Mouse (Mus musculus): ENCODE measurements around the gene Hps6. TPM values are rescaled to one million over a fixed set of nuclear protein-coding genes. Genes with fewer than 3 reads are reported as not detected.

Gene Hps6
- polyA plus RNA-seq, 1 experiment from 2014 or later, result 3.0 TPM

DNA sequence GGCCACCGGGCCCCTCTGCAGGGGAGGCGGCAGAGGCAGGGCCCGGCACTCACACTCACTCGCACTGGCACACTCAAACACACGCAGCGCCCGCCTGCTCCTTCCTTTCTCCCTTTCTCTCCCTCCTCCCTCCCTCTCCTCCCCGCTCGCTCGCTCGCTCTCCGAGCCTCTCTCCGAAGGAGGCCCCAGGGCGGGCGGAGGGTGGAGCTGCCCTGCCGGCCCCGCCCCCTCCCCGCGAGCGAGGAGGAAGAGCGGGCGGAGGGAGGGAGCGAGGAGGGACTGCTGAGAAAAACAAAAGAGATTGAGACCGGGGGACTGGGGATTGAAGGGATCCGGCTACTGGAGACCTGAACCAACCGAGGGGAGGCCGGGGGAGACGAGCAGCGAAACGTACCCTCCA lies 36.2 kb downstream of the Hps6 start:
- peak overlapping the region; percentile 89 for H3K9ac ChIP-seq (ENCODE audit: low read depth, low read length)
- H3K4me1 ChIP-seq (ENCODE audit: control insufficient read depth, insufficient read depth, low read length), result peaks cover 64% of the 10 kb centered on the region
- H3K27ac ChIP-seq (ENCODE audit: low read depth, low read length), result peak overlapping the region; percentile 96
- H3K4me2 ChIP-seq, result peak overlapping the region; percentile 84
- H3K9me3 ChIP-seq (replicated peaks; ENCODE audit: control insufficient read depth, low read length), result no peaks in the 10 kb centered on the region
- H3K27me3 ChIP-seq (ENCODE audit: control insufficient read depth, insufficient read depth, low read length), result no peaks in the 10 kb centered on the region
- peak; percentile 71 for ATAC-seq (replicated peaks; ENCODE audit: insufficient number of reproducible peaks, low FRiP score, low TSS enrichment)
- 2% methylated on average over 18 of the region's 30 CpGs for WGBS (ENCODE audit: insufficient replicate concordance)
- H3K4me3 ChIP-seq (ENCODE audit: low read depth, low read length), result peak overlapping the region; percentile 79
- H3K36me3 ChIP-seq (ENCODE audit: control insufficient read depth, insufficient read depth, low read length), result peaks cover 17% of the 10 kb centered on the region

DNA sequence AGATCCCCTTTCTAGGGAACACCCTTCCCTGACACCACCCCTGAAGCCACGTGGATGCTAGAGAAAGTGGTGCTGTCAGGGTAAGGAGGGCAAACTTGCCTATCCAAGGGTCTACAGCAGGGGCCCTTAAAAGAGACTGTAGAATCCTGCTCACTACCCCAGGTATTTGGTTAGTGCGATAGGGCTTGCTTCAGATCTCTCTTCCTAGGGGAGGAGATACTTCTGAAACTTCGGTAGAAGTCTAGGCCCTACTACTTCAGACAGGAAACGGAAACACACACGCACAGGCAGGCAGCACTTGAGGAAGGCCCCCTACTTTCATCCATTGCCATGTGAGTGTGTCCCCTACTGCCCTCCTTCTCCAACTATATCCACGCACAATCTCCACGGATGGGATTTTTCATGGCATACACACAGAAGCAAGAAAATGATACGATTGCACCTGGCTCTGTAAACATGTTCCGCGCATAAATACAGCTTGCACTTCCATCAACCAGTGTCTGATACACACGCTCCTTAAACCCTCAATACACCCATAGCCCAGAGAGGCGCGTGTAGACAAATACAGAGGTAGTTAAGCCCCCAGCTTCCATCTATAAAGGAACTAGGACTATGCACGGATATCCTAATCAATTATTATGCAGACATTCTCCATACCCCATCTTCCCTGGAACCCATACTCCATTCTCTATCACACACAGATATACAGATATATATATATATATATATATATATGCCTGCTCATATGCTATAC lies 37.0 kb downstream of the Hps6 start:
- H3K9me3 ChIP-seq (replicated peaks; ENCODE audit: control insufficient read depth, low read length), result no peaks in the 10 kb centered on the region
- peak overlapping the region; percentile 96 for H3K27ac ChIP-seq (ENCODE audit: low read depth, low read length)
- H3K9ac ChIP-seq (ENCODE audit: low read depth, low read length), result peak overlapping the region; percentile 89
- peak overlapping the region; percentile 79 for H3K4me3 ChIP-seq (ENCODE audit: low read depth, low read length)
- H3K27me3 ChIP-seq (ENCODE audit: control insufficient read depth, insufficient read depth, low read length), result no peaks in the 10 kb centered on the region
- WGBS (ENCODE audit: insufficient replicate concordance), result 44% methylated on average over 14 of the region's 14 CpGs
- no peak for ATAC-seq (replicated peaks; ENCODE audit: insufficient number of reproducible peaks, low FRiP score, low TSS enrichment)
- H3K4me2 ChIP-seq, result peak overlapping the region; percentile 84
- H3K4me1 ChIP-seq (ENCODE audit: control insufficient read depth, insufficient read depth, low read length), result peaks cover 64% of the 10 kb centered on the region
- H3K36me3 ChIP-seq (ENCODE audit: control insufficient read depth, insufficient read depth, low read length), result peaks cover 9% of the 10 kb centered on the region

DNA sequence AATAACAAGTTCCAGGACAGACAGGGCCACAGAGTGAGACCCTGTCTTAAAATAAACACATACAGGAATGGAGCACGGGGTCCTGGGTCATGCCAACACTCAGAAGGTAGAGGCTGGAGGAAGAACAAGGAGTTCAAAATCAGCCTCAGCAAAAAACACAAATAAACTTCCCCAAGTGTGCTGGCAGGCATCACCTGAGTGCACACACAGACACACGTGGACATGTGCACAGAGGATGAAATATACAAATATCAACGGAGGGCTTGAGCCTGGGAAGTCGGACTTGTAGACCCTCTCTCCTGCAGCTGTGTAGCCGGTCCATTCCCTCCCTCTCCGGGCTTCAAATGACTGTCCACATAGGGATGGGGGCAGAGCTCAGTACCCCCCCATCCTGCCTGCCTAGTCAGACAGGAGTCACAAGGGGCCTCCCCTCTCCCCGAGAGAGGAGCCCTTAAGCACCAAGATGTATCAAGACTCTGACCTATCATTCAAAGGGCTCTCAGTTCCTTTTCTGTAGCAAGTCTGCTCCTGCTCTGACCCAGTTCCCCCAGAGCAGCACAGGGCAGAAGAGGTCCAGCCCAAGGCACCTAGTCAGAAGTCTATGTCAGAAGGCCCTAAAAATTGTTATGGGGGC lies 38.1 kb downstream of the Hps6 start:
- no peaks in the 10 kb centered on the region for H3K27me3 ChIP-seq (ENCODE audit: control insufficient read depth, insufficient read depth, low read length)
- peak overlapping the region; percentile 77 for H3K9ac ChIP-seq (ENCODE audit: low read depth, low read length)
- no peak for ATAC-seq (replicated peaks; ENCODE audit: insufficient number of reproducible peaks, low FRiP score, low TSS enrichment)
- H3K9me3 ChIP-seq (replicated peaks; ENCODE audit: control insufficient read depth, low read length), result no peaks in the 10 kb centered on the region
- peaks cover 73% of the 10 kb centered on the region for H3K4me1 ChIP-seq (ENCODE audit: control insufficient read depth, insufficient read depth, low read length)
- H3K27ac ChIP-seq (ENCODE audit: low read depth, low read length), result peak overlapping the region; percentile 96
- WGBS (ENCODE audit: insufficient replicate concordance), result 28% methylated on average over 7 of the region's 7 CpGs
- peak overlapping the region; percentile 84 for H3K4me2 ChIP-seq
- no peaks in the 10 kb centered on the region for H3K36me3 ChIP-seq (ENCODE audit: control insufficient read depth, insufficient read depth, low read length)
- H3K4me3 ChIP-seq (ENCODE audit: low read depth, low read length), result peak overlapping the region; percentile 96

DNA sequence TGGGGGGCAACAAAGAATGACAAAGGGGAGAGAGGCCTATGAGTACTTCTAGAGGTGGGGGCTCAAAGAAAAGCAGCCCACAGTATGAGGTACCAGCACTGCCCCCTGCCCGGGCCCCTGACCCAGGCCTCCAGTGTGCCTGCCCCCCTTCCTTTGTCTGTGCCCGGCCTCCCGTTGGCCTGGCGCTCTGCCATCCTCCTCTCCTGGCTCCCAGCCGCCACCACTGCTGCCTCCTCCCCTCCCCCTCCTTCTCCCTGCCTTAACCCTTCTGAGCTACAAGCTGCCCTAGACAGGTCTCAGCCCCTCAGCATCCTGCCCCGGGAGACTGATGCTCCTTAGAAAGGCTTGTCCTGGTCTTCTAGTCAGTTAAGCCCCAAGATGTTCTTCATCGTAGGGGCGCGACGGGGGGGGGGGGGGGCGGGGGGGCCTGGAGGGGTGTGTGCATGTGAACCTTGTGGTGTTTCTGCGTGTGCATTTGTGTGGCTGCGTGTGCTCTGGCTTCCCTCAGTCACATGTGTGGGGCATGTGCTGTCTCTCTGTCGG lies 38.7 kb downstream of the Hps6 start:
- Histone ChIP-seq H3K27ac (ENCODE audit: low read depth, low read length) (peak overlapping the region; percentile 96), H3K4me2 (peak overlapping the region; percentile 84), H3K9me3 (replicated peaks; ENCODE audit: control insufficient read depth, low read length) (no peaks in the 10 kb centered on the region), H3K9ac (ENCODE audit: low read depth, low read length) (peak overlapping the region; percentile 77), H3K4me1 (ENCODE audit: control insufficient read depth, insufficient read depth, low read length) (peaks cover 77% of the 10 kb centered on the region), H3K27me3 (ENCODE audit: control insufficient read depth, insufficient read depth, low read length) (no peaks in the 10 kb centered on the region), H3K4me3 (ENCODE audit: low read depth, low read length) (peak overlapping the region; percentile 96), H3K36me3 (ENCODE audit: control insufficient read depth, insufficient read depth, low read length) (no peaks in the 10 kb centered on the region)
- peak; percentile 18; the same call in 1 of the 2 replicates for ATAC-seq (replicated peaks; ENCODE audit: insufficient number of reproducible peaks, low FRiP score, low TSS enrichment)
- 0% methylated on average over 10 of the region's 14 CpGs for WGBS (ENCODE audit: insufficient replicate concordance)

DNA sequence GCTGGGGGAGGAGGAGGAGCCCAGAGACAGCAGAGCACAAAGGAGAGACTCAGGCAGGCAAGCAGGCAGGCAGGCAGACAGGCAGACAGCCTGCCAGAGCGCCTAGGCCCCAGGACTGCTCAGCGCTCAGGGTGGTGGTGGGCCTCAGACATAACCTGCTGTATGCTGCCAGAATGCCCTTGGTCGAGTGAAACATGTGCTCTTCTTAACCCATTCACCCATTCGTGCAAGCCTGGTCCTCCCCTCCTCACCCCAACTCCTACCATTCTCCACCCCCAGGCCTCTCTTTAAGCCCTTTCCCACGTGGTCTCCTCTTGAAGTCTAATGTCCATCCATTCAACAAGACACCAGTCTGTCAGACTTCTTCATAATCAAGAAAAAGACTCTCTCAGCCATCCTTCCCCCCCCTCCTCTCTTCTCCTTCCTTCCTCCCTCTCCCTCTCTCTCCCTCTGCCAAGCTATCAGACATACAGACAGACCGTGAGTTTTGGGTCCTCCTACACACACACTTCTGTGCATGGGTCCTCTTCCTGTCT lies 39.2 kb downstream of the Hps6 start:
- Histone ChIP-seq H3K36me3 (ENCODE audit: control insufficient read depth, insufficient read depth, low read length) (no peaks in the 10 kb centered on the region), H3K4me3 (ENCODE audit: low read depth, low read length) (peak overlapping the region; percentile 96), H3K9me3 (replicated peaks; ENCODE audit: control insufficient read depth, low read length) (no peaks in the 10 kb centered on the region), H3K27me3 (ENCODE audit: control insufficient read depth, insufficient read depth, low read length) (no peaks in the 10 kb centered on the region), H3K4me2 (peak overlapping the region; percentile 84), H3K4me1 (ENCODE audit: control insufficient read depth, insufficient read depth, low read length) (peaks cover 72% of the 10 kb centered on the region), H3K27ac (ENCODE audit: low read depth, low read length) (peak overlapping the region; percentile 96), H3K9ac (ENCODE audit: low read depth, low read length) (peak overlapping the region; percentile 77)
- no peak for ATAC-seq (replicated peaks; ENCODE audit: insufficient number of reproducible peaks, low FRiP score, low TSS enrichment)
- WGBS (ENCODE audit: insufficient replicate concordance), result 7% methylated on average over 6 of the region's 6 CpGs

DNA sequence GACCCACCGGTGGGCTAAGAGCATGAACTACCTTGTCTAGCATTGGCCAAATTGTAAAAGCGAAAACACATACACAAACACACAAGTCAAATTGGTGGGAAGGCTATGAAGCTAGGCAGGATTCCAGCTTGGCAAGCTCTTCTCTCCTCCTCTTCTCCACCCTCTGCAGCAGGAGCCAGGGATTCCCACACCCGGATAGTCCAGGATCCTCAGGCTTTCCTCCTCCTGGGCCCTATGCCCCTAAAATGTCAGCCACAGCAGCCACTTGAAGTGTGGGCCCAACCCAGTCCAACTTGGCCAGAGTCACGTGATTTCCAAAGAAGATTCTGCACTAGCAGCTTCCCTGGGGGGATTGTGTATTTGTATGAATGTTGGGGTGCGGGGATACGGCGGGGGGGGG lies 40.1 kb downstream of the Hps6 start:
- ATAC-seq (replicated peaks; ENCODE audit: insufficient number of reproducible peaks, low FRiP score, low TSS enrichment), result no peak
- H3K9ac ChIP-seq (ENCODE audit: low read depth, low read length), result peak overlapping the region; percentile 96; the same call in 1 of the 2 replicates
- H3K27me3 ChIP-seq (ENCODE audit: control insufficient read depth, insufficient read depth, low read length), result no peaks in the 10 kb centered on the region
- peaks cover 63% of the 10 kb centered on the region for H3K4me1 ChIP-seq (ENCODE audit: control insufficient read depth, insufficient read depth, low read length)
- peak overlapping the region; percentile 96 for H3K4me3 ChIP-seq (ENCODE audit: low read depth, low read length)
- no peaks in the 10 kb centered on the region for H3K9me3 ChIP-seq (replicated peaks; ENCODE audit: control insufficient read depth, low read length)
- H3K27ac ChIP-seq (ENCODE audit: low read depth, low read length), result peak overlapping the region; percentile 98
- no peaks in the 10 kb centered on the region for H3K36me3 ChIP-seq (ENCODE audit: control insufficient read depth, insufficient read depth, low read length)
- 72% methylated on average over 7 of the region's 7 CpGs for WGBS (ENCODE audit: insufficient replicate concordance)
- peak overlapping the region; percentile 84 for H3K4me2 ChIP-seq

DNA sequence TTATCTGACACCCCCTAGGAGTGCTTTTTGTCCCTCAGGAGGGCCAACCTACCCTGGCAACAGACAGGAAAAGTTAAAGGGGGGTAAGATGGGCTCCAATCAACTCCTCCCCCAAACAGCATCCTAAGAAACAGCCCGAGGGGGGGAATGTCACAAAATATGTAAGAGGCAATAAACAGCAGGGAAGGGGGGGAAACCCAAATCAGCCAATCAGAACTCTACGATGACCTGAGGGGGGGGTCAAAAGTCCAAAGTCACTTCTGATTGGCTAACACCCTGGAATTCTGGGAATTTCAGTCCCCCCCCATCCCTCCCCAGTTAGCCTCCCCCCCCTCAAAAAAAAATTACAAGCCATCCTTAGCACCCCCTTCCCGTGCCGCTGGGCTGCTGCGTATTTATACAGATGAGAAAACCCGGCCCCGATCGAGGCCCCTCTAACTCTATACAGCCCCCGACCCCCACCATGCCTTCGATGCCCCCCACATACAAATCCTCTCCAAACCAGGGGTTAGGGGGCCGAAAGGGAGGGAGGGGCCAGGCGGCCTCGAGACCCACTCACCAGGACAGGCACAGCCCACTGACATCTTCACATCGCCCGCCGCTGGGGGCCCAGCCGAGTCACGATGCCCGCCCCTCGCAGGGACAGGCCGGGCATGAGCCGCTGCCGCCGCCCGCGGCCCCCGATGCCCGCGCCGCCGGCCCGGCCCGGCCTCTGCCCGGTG lies 41.1 kb downstream of the Hps6 start, which contains the start of gene Pprc1:
TSS of gene Pprc1 (plus strand) at position 616 of the 722 bp plus-strand sequence.
- no peaks in the 10 kb centered on the region for H3K9me3 ChIP-seq (replicated peaks; ENCODE audit: control insufficient read depth, low read length)
- peak within 1 kb of the TSS; percentile 84 for H3K4me2 ChIP-seq
- H3K9ac ChIP-seq (ENCODE audit: low read depth, low read length), result peak within 1 kb of the TSS; percentile 96
- peak within 1 kb of the TSS; percentile 96 for H3K4me3 ChIP-seq (ENCODE audit: low read depth, low read length)
- peaks cover 58% of the 10 kb centered on the region for H3K4me1 ChIP-seq (ENCODE audit: control insufficient read depth, insufficient read depth, low read length)
- 0% methylated on average over 30 of the region's 34 CpGs for WGBS (ENCODE audit: insufficient replicate concordance)
- 0 out of 2 replicates have a peak, but pooled peaks have one; percentile 0 for ATAC-seq (replicated peaks; ENCODE audit: insufficient number of reproducible peaks, low FRiP score, low TSS enrichment)
- H3K36me3 ChIP-seq (ENCODE audit: control insufficient read depth, insufficient read depth, low read length), result no peaks in the 10 kb centered on the region
- no peaks in the 10 kb centered on the region for H3K27me3 ChIP-seq (ENCODE audit: control insufficient read depth, insufficient read depth, low read length)
- H3K27ac ChIP-seq (ENCODE audit: low read depth, low read length), result peak within 1 kb of the TSS; percentile 98

Data from heart, embryonic 11.5 days (tissue).